Comparison of ENCODE assay signal across 7 mouse cellular contexts in genomic region chr19:36833788-36834531, GRCm38 (mm10). TPM values are rescaled to one million over a fixed set of nuclear protein-coding genes. Genes with fewer than 3 reads are reported as not detected.
DNase-seq lines count a peak whose midpoint lies in the region; ATAC-seq lines count a peak whose summit lies in the region.

TSS of gene Tnks2 (plus strand) at chr19:36834232.

- peak within 1 kb of the TSS; percentile 95 for H3K27ac ChIP-seq in embryonic facial prominence, embryonic 11.5 days (replicated peaks; ENCODE audit: low read depth, low read length)
- peak within 1 kb of the TSS; percentile 96 for H3K27ac ChIP-seq in limb, embryonic 11.5 days (replicated peaks; ENCODE audit: low read depth, low read length)
- H3K27ac ChIP-seq in midbrain, embryonic 14.5 days (replicated peaks; ENCODE audit: low read depth, low read length) = peak within 1 kb of the TSS; percentile 97

- under 1% methylated on average over 60 of the region's 73 CpGs for whole genome bisulfite sequencing in embryonic facial prominence, embryonic 11.5 days
- under 1% methylated on average over 64 of the region's 73 CpGs for WGBS in limb, embryonic 11.5 days
- under 1% methylated on average over 73 of the region's 73 CpGs for WGBS in midbrain, embryonic 14.5 days

- peak within 1 kb of the TSS; percentile 91 for H3K9ac ChIP-seq in embryonic facial prominence, embryonic 11.5 days (replicated peaks; ENCODE audit: low read length)
- peak within 1 kb of the TSS; percentile 97 for H3K9ac ChIP-seq in limb, embryonic 11.5 days (ENCODE audit: low read length)
- peak within 1 kb of the TSS; percentile 98 for H3K9ac ChIP-seq in midbrain, embryonic 14.5 days (replicated peaks; ENCODE audit: low read length)

- H3K36me3 ChIP-seq in embryonic facial prominence, embryonic 11.5 days (replicated peaks; ENCODE audit: control insufficient read depth, insufficient read depth, low read depth, low read length) = peaks cover 3% of the 10 kb centered on the region
- H3K36me3 ChIP-seq in limb, embryonic 11.5 days (ENCODE audit: control insufficient read depth, insufficient read depth, low read length) = peaks cover 4% of the 10 kb centered on the region
- H3K36me3 ChIP-seq in midbrain, embryonic 14.5 days (ENCODE audit: control insufficient read depth, insufficient read depth, low read length) = peaks cover 5% of the 10 kb centered on the region; the same call in 1 of the 2 replicates

- peak; percentile 99 for DNase-seq in adrenal gland, postnatal 14 days
- DNase-seq in embryonic facial prominence, embryonic 11.5 days (ENCODE audit: low spot score) = peak; percentile 98
- DNase-seq in heart, adult 11 months = peak; percentile 100
- peak; percentile 95 for DNase-seq in kidney, adult 18-20 months
- peak; percentile 99 for DNase-seq in limb, embryonic 11.5 days (ENCODE audit: low spot score)
- DNase-seq in midbrain, embryonic 14.5 days = peak; percentile 99
- DNase-seq in spleen, adult 18-20 months = peak; percentile 92 to 94

- H3K4me2 ChIP-seq in embryonic facial prominence, embryonic 11.5 days (ENCODE audit: low read depth, low read length) = peak within 1 kb of the TSS; percentile 77
- H3K4me2 ChIP-seq in limb, embryonic 11.5 days (ENCODE audit: low read depth, severe bottlenecking) = peak within 1 kb of the TSS; percentile 74
- H3K4me2 ChIP-seq in midbrain, embryonic 14.5 days (ENCODE audit: low read length) = peak within 1 kb of the TSS; percentile 89

- peak; percentile 95 for ATAC-seq in embryonic facial prominence, embryonic 11.5 days (replicated peaks; ENCODE audit: insufficient number of reproducible peaks, low FRiP score, low TSS enrichment, low read depth)
- peak; percentile 94 for ATAC-seq in limb, embryonic 11.5 days (ENCODE audit: insufficient number of reproducible peaks, low FRiP score, low TSS enrichment, low read depth)
- peak; percentile 94 for ATAC-seq in midbrain, embryonic 14.5 days (ENCODE audit: low FRiP score, low TSS enrichment)

- H3K4me3 ChIP-seq in embryonic facial prominence, embryonic 11.5 days (ENCODE audit: low read depth, low read length) = peak within 1 kb of the TSS; percentile 89
- peak within 1 kb of the TSS; percentile 93 for H3K4me3 ChIP-seq in limb, embryonic 11.5 days (ENCODE audit: low read depth, low read length)
- H3K4me3 ChIP-seq in midbrain, embryonic 14.5 days (replicated peaks; ENCODE audit: low read depth, low read length) = peak within 1 kb of the TSS; percentile 97

- no peaks in the 10 kb centered on the region for H3K27me3 ChIP-seq in embryonic facial prominence, embryonic 11.5 days (ENCODE audit: control insufficient read depth, insufficient read depth, low read length)
- no peaks in the 10 kb centered on the region for H3K27me3 ChIP-seq in limb, embryonic 11.5 days (ENCODE audit: control insufficient read depth, insufficient read depth, low read length)
- no peaks in the 10 kb centered on the region for H3K27me3 ChIP-seq in midbrain, embryonic 14.5 days (ENCODE audit: control insufficient read depth, insufficient read depth, low read length)

- no peaks in the 10 kb centered on the region for H3K4me1 ChIP-seq in embryonic facial prominence, embryonic 11.5 days (ENCODE audit: control insufficient read depth, insufficient read depth, low read length)
- H3K4me1 ChIP-seq in limb, embryonic 11.5 days (ENCODE audit: control insufficient read depth, insufficient read depth, low read length) = peaks cover 6% of the 10 kb centered on the region
- peaks cover 24% of the 10 kb centered on the region for H3K4me1 ChIP-seq in midbrain, embryonic 14.5 days (ENCODE audit: control insufficient read depth, insufficient read depth, low read length)

- H3K9me3 ChIP-seq in embryonic facial prominence, embryonic 11.5 days (replicated peaks; ENCODE audit: control insufficient read depth, low read length) = no peaks in the 10 kb centered on the region
- H3K9me3 ChIP-seq in limb, embryonic 11.5 days (ENCODE audit: control insufficient read depth, low read length) = no peaks in the 10 kb centered on the region
- no peaks in the 10 kb centered on the region for H3K9me3 ChIP-seq in midbrain, embryonic 14.5 days (ENCODE audit: control insufficient read depth, low read length)

RNA-seq across cellular contexts. Expression of gene Tnks2, which starts in this region (rescaled TPM):
- 111 and 124 TPM in 2 replicates for total RNA-seq in adrenal gland, postnatal 14 days (2021)
- polyA plus RNA-seq in embryonic facial prominence, embryonic 11.5 days (2014; fragmentation: Nextera tagmentation; extraction: Ambion mirVana) = 82.5 and 92.3 TPM in 2 replicates
- polyA plus RNA-seq in limb, embryonic 11.5 days (2014; fragmentation: Nextera tagmentation; extraction: Ambion mirVana) = 80.1 and 86.4 TPM in 2 replicates
- 64.1 and 95.9 TPM in 2 replicates for polyA plus RNA-seq in midbrain, embryonic 14.5 days (2014; fragmentation: Nextera tagmentation; extraction: Ambion mirVana)

Comparison
In these comparisons a context has a peak if more than half of its experiments do, and no peak if none do; other contexts are left out.
1. Peak in every context shown above with its lines: DNase-seq, ATAC-seq, H3K4me3 ChIP-seq and H3K27ac ChIP-seq.